Mouse (Mus musculus): ENCODE data around the gene H2afy2.

The H2afy2 gene

DNA sequence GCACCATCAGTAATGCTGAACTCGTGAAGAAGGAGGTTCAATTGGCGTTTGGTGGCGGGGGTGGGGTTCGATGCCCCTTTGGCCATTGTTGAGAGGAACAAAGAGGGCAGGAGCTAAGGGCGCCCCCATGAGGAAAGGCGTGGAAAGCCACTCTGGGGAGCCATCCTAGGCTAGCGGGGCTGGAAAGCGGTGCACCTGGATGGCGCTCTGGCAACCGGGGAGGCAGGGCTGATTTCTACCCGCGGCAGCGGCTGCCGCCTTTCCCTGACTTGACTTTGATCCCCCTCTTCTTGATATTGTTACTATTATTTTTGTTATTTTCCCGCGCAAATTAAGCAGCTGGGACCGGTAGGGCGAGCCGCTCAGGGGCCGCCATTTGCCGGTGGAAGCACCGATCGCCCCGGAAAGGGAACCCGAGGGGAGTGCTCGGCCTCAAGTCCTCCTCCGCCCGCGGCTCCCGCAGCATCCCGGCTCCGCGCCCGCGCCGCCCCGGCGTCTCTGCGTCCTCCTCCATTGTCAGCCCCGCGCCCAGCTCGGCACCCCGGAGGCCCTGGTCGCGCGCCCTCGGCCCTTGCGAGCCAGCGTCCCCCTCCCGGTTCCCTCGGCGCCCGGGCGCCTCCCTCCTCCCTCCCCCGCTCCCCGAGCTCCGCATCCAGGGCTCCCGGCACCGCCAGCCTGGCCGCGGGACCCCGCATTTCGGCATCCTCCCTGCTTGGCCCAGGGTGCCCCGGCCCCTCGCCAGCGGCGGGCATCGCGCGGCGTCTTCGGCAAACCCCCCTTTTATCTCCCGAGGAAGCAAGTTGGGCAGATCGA, 942 bp downstream of the H2afy2 start:
- DNase-seq = peak; percentile 74 to 77

DNA sequence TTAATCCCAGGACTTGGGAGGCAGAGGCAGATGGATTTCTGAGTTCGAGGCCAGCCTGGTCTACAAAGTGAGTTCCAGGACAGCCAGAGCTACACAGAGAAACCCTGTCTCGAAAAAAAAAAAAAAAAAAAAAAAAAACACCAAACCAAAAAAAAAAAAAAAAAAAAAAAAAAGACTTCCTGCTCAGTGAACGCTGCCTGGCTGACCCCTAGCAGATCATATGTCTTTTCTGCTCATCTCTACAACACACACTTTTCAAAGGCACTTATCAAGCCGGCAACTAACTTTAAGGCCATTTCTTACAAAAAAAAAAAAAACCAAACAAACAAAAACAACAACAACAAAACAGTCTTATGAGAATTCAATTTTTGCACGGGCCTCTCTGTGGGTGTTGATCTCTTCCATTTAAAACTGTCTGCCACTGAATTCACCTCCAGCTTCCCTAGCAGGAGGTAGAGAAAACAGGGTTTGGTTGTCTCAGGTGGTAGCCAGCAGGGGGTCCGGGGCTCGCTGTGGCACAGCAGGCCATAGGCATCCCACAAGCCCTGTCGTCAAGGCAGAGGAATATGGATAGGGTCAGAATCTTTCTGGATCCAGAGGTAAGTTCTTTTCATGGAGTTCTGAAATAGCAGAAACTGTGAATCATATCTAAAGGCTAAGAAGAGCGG, 2.4 kb downstream of the H2afy2 start:
- DNase-seq = no peak

DNA sequence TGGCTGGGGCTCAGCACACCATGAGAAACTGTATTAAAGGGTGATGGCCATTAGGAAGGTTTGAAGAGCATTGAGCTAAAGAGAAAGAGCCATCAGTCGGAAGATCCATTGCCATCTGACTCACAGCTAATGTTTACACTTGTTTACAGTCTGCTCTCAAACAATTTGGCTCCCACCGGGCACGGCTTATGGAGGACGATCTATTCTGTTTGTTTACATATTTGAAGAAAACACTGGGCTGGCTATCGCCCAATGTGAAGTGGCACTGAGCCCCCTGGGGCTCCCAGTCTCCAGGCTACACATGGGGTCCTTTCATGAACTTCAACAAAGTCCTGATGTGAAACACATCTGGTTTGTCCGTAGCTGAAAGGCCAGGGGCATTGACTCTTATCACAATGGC, 17.1 kb downstream of the H2afy2 start:
- DNase-seq = no peak

DNA sequence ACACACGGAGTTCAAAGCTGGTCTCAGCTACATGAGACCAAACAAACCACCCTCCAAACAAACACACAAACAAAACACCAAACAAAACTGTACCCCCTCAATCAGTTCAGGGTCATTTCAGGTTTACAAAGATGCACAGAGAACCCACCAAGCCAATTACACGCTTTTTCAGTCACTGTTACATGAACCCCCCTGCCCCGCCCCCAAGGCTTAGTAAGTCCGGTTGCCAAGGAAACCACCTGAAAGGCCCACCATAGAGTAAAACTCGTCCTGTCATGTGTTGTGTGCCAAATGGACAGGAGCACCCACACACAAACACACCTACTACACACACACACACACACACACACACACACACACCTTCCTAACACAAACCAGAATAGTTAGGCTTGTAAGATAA, 18.4 kb downstream of the H2afy2 start:
- no peak for DNase-seq

DNA sequence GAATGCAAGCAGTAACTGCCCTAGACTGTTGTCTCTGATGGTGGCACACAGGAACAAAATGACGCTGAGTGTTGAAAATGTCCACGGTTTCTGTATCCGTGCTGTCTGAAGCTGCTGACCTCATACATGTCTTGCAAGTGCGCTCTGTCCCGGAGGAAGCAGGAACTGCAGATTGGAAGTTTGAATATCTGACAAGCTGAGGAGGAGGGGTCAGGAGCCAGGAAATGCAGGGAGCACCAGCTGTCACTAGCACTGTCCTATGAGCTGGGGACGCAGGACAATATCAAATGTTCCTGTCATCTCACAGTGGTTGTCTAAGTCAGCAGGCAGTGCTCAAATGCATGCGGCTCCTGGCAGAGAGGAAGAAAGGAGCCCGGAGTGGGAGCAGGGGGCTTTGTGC, 19.3 kb downstream of the H2afy2 start:
- DNase-seq = peak; percentile 20 to 29

DNA sequence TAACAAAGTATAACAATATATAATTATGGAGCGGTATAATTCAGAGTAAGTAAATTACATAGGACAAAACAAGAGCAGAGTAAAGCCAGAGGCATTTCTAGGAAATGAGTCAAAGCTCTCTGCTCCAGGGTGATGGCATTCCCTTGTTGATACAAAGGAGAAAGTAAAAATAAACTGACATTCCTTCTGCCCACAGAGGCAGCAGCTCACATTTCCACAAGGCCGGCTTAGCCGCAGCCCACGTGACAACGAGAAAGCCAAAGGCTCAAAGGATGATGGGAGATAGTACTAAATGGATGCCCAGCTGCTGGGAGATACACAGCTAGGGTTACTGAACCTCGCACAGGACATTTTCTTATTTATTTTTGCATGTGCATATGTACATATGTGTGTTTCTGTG, 24.1 kb downstream of the H2afy2 start:
- DNase-seq = no peak

DNA sequence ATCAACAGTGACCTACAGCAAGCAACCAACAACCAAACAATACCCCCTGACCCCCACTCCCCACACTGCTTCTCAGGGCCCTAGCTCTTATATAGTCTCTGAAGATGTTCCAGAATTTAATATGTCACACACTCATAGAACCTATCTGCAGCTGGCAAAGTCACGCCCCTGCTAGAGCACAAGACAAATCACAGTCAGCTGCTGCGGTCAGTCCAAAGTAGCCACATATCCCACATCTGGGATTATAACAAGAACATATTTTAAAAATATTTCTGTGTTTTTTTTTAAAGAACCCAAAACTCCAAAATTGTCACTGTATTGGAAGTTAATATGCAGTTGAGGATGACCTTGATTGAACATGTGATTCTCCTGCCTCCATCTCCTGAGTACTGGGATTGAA, 25.0 kb downstream of the H2afy2 start:
- DNase-seq = no peak

DNA sequence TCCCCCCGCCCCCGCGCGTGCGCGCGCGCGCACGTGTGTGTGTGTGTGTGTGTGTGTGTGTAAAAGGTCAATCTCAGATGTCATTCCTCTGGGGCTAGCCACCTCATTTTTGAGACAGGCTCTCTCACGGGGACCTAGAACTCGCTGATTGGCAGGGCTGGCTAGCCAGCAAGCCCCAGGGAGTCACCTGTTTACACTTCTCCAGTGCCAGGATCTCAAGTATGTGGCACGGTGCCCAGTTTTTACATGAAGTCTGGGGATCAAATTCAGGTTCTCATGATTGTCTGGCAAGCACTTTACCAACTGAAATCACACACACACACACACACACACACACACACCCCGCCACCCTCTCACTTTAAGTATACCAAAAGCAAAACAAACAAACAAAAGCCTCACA, 26.9 kb downstream of the H2afy2 start:
- peak; percentile 18 to 28 for DNase-seq

DNA sequence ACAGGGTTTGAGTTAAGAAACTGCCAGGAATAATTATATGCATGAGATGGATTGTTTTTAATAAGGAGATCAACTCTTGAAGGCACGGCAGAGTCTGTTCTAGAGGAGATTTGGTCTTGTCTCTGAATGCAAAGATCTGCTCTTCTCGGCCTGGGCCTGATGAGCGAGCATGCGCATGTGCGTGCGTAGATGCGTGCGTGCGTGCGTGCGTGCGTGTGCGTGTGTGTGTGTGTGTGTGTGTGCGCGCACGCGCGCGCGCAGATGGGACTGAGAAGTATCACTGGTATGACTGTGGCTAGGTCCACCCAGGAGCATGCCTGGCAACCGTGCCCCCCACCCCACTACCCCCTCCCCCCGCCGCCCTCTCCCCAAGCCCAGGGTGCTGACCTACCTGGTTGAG, 30.9 kb downstream of the H2afy2 start:
- DNase-seq = no peak

DNA sequence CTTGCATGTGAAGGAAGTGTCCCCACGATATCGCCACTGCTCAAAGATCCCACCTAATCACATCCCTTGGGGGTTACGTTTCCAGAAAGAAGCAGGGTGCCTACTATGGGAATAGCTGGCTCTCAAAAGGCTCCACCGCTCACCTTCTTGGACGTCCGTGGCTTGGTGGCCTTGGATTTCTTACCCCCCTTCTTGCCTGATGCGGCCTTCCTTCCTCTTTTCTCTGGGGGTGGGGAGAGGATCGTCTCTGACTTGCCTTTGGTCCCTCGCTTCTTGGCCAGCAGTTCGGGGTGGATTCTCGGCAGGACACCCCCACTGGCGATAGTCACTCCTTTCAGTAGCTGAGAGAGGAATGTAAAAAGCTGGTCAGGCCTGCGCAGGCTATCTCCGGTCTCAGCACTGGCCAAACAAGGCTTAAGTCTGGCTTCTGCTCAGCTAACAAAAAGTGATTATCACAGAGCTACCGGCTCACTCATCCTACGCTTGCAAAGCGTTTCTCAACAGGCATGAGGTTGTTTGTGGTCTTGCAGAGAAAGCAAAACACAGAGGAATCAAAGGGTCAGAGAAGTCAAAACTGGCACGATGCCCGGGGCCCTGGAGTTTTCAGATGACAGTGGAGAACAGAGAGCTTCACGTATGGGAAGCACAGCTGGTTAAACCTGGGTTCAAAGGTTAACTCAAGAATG, 32.3 kb downstream of the H2afy2 start:
- DNase-seq = no peak

DNA sequence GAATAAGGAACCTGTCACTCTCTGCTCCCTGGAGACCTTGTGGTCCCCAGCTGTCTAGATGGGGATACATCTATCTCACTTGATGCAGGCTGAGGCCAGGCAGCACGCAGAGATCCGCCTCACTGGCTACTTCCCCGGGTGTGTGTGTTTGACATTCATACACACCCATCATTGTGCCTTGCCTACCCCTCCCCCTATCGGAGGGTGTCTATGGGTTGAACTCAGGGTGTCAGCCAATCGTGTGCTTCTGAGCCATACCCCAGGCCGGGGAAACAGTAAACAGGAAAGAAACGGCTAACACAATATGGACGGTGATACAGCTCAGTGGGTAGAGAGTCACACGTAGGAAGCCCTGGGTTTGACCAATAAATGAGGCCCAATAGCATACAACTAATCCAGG, 33.9 kb downstream of the H2afy2 start:
- DNase-seq = no peak

DNA sequence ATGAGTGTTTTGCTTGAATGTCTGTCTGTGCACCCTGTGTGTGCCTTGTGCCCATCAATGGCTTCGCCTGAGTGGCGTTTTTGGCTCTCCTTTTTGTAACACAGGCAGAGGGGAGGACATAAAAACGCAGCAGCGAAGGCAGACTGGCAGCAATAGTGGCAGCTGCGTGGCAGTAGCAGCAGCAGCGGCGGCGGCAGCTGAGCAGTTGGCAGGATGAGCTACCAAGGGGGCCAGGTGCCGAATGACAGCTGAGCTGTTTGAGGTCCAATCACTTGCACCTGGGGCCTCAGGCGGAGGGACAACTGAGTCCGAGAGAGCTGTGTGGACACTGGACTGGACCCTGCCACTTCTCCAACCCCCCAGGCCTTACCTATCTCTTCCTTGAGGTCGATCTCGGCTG, 36.6 kb downstream of the H2afy2 start:
- no peak for DNase-seq

DNA sequence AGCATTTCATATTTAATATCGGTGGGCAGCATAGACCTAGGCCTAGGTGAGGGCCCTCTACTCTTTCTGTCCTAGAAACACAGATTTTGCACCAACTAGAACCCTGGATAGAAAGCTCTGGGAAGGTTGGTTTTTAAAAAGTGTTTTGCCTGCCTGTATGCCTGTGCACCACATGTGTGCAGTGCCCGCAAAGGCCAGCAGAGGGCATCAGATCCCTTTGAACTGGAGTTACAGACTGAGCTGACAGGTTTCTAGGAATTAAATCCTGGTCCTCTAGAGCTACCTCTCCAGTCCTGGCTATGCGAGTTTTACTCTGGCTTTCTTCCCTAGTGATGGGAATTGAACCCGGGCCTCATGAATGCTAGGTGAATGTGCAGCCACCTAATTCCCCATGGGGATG, 38.8 kb downstream of the H2afy2 start:
- peak in 1 of 2 experiments; percentile 13 for DNase-seq

DNA sequence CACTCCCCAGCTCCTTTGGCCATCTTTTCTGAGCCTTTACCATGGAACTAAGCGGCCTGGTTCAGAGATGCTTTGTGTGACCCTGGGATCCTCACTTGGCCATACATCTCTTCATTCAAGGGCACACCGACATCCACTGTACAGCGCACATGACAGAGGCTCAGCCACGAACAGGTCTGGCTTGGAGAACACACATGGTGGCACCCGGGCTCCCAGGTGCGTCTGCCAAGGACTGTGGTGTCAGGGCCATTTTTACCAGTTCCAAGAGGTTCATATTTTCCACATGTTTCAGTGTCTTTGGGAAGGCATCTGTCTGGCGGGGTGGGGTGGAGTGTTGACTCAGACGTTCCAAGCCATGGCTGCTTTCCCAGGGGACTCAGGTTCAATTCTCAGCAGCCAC, 41.6 kb downstream of the H2afy2 start:
- DNase-seq = no peak

DNA sequence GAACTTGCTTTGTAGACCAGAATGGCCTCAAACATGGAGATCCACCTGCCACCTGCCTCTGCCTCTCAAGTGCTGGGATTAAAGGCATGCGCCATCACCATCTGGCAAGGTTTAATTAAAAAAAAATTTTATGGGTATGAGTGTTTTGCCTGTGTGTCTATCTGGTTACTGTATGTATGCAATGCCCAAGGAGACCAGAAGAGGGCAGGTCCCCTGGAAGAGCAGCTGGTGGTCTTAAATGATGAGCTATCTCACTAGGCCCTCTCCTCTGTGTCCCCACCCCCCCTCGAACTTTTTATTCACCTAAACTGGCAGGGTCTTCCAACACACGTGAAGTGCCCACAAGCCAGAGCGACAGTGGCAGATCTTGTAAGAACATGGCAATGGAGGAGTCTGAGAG, 42.1 kb downstream of the H2afy2 start:
- DNase-seq = no peak

DNA sequence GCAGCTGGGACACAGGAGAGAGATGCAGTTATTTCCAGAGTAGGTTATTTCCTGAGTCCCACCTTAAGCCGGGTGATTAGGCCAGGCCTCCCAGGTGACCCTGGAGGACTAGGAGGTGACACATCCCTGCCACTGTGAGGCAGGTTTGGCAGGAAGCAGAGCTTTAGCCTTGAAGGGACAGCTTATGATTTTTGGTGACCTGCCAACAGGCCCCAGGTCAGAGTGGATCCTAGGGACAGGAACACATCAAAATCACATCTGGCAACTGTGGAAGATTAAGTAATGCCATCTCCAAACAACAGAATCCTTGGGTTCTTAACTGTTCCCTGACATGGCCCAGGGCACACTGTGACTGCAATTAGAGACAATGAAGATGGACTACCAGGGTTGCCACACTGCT, 42.6 kb downstream of the H2afy2 start:
- no peak for DNase-seq

DNA sequence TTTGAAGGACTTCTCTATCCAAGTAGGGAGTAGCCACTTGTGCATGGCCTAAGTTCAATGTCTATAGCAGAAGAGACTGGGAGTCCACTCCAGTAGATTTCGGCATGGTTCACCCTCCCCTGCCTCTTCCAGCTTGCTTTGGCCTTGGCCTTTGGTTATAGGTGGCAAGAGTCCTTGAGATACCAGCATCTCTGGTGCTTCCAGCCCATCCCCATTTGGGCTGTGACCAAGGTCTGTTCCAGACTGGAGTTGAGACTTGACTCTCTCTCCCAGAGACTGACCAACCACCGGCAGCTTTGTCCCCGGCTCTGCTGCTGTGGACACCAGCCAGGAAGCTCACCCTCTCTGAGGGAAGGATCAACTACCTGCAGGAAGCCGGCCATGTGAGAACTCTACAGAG, 45.8 kb downstream of the H2afy2 start:
- no peak for DNase-seq

DNA sequence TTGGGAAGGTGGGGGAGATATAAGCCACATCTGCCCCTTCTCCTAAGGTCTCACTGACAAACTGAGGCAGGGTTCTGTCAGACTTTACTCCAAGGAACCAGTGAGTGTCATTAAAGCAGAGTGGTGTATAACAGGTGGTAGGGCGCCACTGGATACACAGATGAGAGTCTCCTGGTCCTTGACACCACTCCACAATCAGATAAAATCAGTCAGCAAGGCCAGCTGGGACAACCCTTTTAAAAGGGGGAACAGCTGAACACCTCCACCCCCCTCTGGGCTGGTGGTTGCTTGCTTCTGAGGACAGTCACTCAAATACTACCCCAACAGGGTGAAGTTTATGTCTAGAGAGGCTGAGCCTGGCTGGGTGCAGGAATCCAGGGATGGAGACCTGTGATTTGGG, 46.4 kb downstream of the H2afy2 start:
- DNase-seq = no peak

DNA sequence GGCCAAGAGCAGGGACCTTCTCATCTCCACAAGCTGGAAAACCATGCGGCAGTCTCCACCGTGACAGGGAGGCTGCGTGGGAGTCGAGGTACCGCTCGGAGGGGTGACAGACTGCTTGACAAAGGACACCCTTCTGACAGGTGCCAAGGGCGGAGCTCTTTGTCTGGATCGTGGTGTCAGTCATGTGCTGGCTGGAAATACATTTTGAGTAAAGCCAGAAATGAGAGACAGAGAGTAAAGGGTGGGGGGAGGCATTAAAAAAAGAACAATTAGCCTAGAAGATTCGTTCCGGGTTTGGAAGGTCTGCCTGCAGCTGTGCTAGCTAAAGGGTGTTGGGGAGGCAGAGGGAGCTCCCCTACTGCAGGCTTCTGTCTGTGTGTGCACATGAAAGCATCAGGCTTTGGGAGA, 47.3 kb downstream of the H2afy2 start:
- DNase-seq = no peak

DNA sequence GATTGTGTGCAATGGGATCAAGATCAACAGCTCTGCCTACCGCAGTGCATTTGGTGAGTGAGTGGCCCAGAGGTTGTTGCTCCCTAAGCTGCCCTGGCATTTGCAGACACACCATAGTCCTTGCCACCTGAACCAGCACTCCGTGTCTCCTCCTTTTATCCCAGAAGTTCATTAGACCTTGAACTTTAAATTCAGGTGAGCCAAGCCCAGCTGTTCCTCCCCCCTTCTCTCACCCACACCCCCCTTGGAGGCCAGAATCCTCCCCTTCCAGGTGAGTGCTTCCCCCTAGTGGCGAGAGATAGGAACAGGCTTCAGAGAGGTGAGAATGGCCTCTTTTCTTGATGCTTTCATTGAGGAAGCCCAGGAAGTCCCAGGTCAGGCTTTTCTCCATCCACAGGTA, 49.6 kb downstream of the H2afy2 start:
- DNase-seq = no peak

DNA sequence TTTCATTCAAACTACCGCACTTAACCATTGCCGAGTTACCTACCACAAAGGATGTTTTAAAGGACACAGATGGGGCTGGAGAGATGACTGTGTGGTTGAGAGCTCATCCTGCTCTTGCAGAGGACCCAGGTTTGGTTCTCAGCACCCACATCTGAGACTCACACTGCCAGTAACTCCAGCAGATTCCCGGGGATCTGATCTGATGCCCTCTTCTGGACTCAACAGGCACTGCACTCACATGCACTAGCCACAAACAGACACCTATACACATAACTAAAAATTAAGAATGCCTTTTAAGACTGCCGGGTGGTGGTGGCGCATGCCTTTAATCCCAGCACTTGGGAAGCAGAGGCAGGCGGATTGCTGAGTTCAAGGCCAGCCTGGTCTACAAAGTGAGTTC, 53.8 kb downstream of the H2afy2 start:
- no peak for DNase-seq

DNA sequence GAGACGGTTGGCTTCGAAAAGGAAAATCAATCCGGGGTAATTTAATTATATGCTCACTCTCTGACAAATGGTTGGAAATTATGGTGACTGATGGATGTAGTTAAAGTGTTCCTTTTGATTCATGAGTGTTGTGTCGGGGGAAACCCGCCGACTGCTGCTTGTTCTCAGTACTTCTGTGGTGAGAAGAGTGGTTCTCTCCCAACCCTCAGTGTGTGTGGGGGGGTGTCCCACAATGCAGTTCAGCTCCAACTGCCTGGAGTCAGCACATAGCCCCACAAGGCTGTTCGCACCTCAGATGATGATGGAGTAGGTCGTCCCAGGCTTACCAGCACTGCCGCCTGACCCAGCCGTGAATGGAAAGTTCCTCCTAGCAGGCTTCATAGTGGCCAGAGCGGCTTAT, 54.8 kb downstream of the H2afy2 start:
- no peak for DNase-seq

DNA sequence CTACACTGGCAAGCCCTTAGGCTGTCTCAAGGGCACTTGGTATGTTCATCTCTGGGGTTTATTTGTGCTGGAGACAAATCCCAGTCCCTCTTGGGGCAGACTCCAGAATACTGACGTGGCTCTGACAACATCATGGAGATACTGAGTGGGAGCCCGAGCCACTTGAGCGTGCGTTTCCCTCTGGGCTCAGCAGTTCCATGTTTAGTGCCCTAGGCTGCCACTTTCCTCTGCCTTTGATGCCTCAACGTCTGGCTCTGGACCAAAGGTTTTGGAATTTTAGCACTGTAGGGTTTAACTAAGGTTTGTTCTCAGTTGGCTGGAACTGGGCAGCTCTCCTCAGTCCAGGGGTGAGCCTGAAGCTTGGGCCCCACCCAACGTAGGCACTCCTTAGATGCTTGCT, 60.7 kb downstream of the H2afy2 start:
- no peak for DNase-seq

DNA sequence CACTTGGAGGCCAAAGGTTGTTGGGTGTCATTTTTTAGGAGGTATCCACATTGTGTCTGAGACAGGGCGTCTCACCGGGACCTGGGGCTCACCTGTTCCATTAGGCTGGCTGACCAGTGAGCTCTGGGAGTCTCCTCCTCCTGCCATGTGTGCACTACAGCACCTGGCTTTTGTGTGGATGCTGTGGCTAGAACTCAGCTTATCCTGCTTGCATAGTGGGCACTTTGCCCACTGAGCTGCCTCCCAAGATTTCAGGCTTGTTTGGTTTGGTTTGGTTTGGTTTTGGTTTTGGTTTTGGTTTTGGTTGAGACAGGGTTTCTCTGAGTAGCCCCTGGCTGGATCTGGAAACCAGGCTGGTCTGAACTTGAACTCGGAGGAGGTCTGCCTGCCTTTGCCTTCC, 61.7 kb downstream of the H2afy2 start:
- no peak for DNase-seq

All from cerebellum, postnatal 36 days (tissue).